Mouse (Mus musculus): ENCODE data around the gene Ssbp3. TPM values are rescaled to one million over a fixed set of nuclear protein-coding genes. Genes with fewer than 3 reads are reported as not detected.

The Ssbp3 gene
- polyA plus RNA-seq, 1 experiment from 2014 or later, result 31.5 TPM

DNA sequence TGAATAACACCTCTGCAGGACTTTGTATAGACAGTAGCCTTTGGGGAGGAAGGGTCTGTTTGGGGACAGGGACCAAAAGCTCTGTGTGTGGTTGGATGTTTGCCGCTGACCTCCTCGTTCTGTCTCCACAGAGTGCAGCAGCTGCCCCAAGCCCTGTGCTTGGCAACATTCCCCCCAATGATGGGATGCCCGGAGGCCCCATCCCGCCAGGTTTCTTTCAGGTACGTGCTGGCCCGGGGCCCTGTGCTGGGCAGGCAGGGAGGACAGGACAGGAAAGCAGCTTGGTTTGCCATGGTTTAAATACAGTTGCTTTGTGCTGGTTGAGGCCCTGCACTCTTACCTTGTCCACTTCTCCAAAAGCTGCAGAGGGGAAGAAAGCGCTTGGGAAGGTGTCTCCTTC, 99.0 kb downstream of the Ssbp3 start:
- 88% methylated on average over 7 of the region's 7 CpGs for WGBS (ENCODE audit: insufficient replicate concordance)
- no peak for ATAC-seq (ENCODE audit: low read depth)
- Histone ChIP-seq H3K27me3 (ENCODE audit: control insufficient read depth, insufficient read depth, low read depth, low read length) (no peaks in the 10 kb centered on the region), H3K27ac (ENCODE audit: low read length) (no peak overlapping the region), H3K36me3 (ENCODE audit: control insufficient read depth, insufficient read depth) (peaks cover 2% of the 10 kb centered on the region; the same call in 1 of the 2 replicates), H3K4me1 (ENCODE audit: control insufficient read depth, low read depth, low read length) (peaks cover 50% of the 10 kb centered on the region), H3K4me2 (ENCODE audit: low read depth, low read length) (no peak overlapping the region), H3K9ac (ENCODE audit: low read depth, low read length) (no peak overlapping the region), H3K9me3 (replicated peaks; ENCODE audit: control insufficient read depth, low read length) (no peaks in the 10 kb centered on the region), H3K4me3 (ENCODE audit: low read depth, low read length) (no peak overlapping the region)

DNA sequence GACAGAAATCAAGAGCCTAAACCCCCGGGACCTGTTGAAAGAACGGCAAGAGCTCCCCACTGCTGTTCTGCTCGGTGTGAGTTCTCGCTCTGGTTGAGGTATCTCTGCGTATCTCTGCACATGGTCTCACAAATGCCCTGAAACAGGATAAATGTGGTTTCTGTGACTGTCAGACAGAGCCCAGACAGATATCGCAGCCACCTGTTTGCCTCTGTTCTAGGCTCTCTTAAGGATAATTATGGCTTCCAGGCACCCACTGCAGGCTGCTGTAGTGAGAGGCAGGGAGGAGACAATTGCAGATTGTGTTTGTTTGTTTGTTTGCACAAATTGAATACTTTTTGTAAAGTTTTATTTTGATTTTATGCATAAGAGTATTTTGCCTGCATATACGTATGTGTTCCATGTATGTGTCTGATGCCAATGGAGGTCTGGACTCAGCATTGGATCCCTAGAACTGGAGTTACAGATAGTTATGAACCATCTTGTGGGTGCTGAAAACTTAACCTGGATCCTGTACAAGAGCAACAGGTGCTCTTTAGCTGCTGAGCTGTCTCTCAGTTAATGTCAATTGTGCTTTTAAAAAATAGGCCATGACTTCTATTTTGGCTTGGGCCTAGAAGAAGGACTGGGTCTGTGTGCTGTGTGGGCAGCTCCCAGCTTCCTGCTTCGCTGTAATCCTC, 101.0 kb downstream of the Ssbp3 start:
- Histone ChIP-seq H3K4me3 (ENCODE audit: low read depth, low read length) (no peak overlapping the region), H3K4me1 (ENCODE audit: control insufficient read depth, low read depth, low read length) (peaks cover 34% of the 10 kb centered on the region), H3K4me2 (ENCODE audit: low read depth, low read length) (no peak overlapping the region), H3K36me3 (ENCODE audit: control insufficient read depth, insufficient read depth) (peaks cover 2% of the 10 kb centered on the region; the same call in 1 of the 2 replicates), H3K27me3 (ENCODE audit: control insufficient read depth, insufficient read depth, low read depth, low read length) (no peaks in the 10 kb centered on the region), H3K9me3 (replicated peaks; ENCODE audit: control insufficient read depth, low read length) (no peaks in the 10 kb centered on the region), H3K27ac (ENCODE audit: low read length) (no peak overlapping the region), H3K9ac (ENCODE audit: low read depth, low read length) (no peak overlapping the region)
- 61% methylated on average over 8 of the region's 8 CpGs for WGBS (ENCODE audit: insufficient replicate concordance)
- ATAC-seq (ENCODE audit: low read depth), result no peak

DNA sequence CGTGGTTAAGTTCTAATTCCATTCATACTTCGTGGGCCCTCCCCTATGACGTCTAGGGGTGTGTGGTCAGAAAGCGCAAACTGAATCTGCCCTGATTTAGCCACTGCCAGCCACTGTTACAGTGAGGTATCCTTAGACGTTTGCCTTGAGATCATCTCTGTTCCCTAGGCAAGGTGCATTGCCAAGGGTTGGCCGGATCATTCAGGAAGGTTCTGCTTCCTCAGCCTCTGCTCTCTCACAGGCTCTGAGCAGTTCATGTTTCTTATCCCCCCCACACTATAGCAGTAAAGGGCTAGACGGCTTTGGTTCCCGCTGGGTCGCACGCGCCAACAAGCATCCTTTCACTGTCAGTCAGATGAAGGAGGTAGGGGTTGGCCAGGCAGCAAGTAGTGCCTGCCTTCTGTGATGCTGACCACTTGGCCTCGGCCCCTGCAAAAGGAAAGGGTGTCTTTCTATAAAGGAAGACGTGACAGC, 101.5 kb downstream of the Ssbp3 start:
- no peaks in the 10 kb centered on the region for H3K9me3 ChIP-seq (replicated peaks; ENCODE audit: control insufficient read depth, low read length)
- no peak overlapping the region for H3K27ac ChIP-seq (ENCODE audit: low read length)
- no peak overlapping the region for H3K4me2 ChIP-seq (ENCODE audit: low read depth, low read length)
- ATAC-seq (ENCODE audit: low read depth), result no peak
- no peak overlapping the region for H3K9ac ChIP-seq (ENCODE audit: low read depth, low read length)
- H3K36me3 ChIP-seq (ENCODE audit: control insufficient read depth, insufficient read depth), result peaks cover 2% of the 10 kb centered on the region; the same call in 1 of the 2 replicates
- no peaks in the 10 kb centered on the region for H3K27me3 ChIP-seq (ENCODE audit: control insufficient read depth, insufficient read depth, low read depth, low read length)
- WGBS (ENCODE audit: insufficient replicate concordance), result 74% methylated on average over 13 of the region's 13 CpGs
- no peak overlapping the region for H3K4me3 ChIP-seq (ENCODE audit: low read depth, low read length)
- H3K4me1 ChIP-seq (ENCODE audit: control insufficient read depth, low read depth, low read length), result peaks cover 28% of the 10 kb centered on the region

DNA sequence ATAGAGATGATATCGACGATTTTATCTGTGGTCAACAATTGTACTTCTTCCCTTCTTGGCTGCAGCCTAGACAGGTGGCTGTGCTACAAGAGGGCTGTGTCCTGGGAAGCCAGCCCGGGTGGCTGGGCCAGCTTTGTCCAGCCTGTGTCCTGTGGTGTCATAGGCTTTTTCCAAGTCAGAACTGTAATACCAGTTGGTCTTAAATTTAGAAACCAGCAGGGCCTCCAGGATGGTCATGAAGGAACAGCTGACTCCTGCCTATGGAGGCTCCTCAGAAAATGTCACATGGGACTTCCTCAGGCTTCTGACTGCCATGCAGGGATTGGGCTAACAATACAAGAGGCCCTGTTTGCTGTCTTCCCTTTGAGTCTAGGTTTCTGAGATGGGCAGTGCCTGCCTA, 102.1 kb downstream of the Ssbp3 start:
- H3K9ac ChIP-seq (ENCODE audit: low read depth, low read length), result no peak overlapping the region
- no peak overlapping the region for H3K4me2 ChIP-seq (ENCODE audit: low read depth, low read length)
- no peaks in the 10 kb centered on the region for H3K27me3 ChIP-seq (ENCODE audit: control insufficient read depth, insufficient read depth, low read depth, low read length)
- 79% methylated on average over 3 of the region's 3 CpGs for WGBS (ENCODE audit: insufficient replicate concordance)
- no peak for ATAC-seq (ENCODE audit: low read depth)
- peaks cover 23% of the 10 kb centered on the region for H3K4me1 ChIP-seq (ENCODE audit: control insufficient read depth, low read depth, low read length)
- H3K4me3 ChIP-seq (ENCODE audit: low read depth, low read length), result no peak overlapping the region
- H3K9me3 ChIP-seq (replicated peaks; ENCODE audit: control insufficient read depth, low read length), result no peaks in the 10 kb centered on the region
- H3K36me3 ChIP-seq (ENCODE audit: control insufficient read depth, insufficient read depth), result peaks cover 2% of the 10 kb centered on the region; the same call in 1 of the 2 replicates
- no peak overlapping the region for H3K27ac ChIP-seq (ENCODE audit: low read length)

DNA sequence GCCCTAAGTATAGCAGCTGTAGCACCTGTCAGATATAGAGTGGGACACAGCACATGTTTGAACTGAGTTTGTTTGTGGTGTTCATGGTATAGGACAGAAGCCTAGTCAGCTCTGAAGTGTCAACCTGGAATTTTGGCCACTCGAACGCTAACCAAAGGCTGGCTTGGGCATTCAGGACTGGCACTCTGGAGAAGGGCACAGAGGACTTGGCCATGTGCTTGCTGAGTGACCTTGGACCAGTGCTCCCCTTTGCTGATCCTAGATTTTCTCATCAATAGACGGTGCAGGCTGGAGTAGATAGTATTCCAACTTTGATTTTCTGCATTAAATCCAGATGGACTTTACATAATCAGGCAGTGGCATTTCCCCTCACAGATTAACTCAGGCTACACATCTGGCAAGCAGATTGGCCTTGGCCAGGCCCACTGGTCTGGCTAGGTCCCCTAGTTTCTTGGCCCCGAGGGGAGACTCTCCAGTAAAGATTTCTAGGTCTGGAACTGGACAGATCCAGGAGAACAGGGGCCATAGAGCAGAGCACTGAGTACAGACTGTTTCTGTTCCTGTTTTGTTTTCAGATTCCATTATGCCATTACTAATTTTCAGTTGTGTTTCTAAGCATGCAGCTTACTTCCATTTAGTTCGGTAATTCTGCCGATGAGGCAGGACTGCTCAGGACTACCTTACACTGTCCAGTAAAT, 102.8 kb downstream of the Ssbp3 start:
- no peak overlapping the region for H3K4me2 ChIP-seq (ENCODE audit: low read depth, low read length)
- H3K9me3 ChIP-seq (replicated peaks; ENCODE audit: control insufficient read depth, low read length), result no peaks in the 10 kb centered on the region
- no peak overlapping the region for H3K9ac ChIP-seq (ENCODE audit: low read depth, low read length)
- 79% methylated on average over 6 of the region's 6 CpGs for WGBS (ENCODE audit: insufficient replicate concordance)
- peaks cover 16% of the 10 kb centered on the region for H3K4me1 ChIP-seq (ENCODE audit: control insufficient read depth, low read depth, low read length)
- no peak overlapping the region for H3K4me3 ChIP-seq (ENCODE audit: low read depth, low read length)
- no peak overlapping the region for H3K27ac ChIP-seq (ENCODE audit: low read length)
- ATAC-seq (ENCODE audit: low read depth), result no peak
- H3K27me3 ChIP-seq (ENCODE audit: control insufficient read depth, insufficient read depth, low read depth, low read length), result no peaks in the 10 kb centered on the region
- H3K36me3 ChIP-seq (ENCODE audit: control insufficient read depth, insufficient read depth), result peaks cover 2% of the 10 kb centered on the region; the same call in 1 of the 2 replicates

DNA sequence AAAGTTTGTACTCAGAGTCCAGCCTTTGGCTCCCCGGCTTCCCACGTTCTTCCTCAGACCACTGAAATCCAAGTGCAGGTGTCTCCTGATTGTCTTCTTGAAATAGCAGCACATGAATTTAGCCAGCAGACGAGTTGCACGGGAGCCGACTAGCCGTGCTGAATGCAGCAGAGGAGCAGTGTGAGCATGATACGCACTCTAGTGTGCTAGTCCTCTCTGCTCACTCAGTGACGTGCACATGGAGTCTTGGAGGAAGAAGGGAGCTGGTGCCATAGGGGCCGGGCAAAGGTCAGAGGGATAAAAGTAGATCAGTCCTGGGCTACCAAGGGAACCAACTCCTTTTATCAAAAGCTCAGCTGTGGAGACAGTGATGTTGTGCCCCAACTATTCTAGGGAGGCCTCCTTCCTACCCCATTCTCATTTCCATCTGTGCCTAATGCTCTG, 103.3 kb downstream of the Ssbp3 start:
- no peak for ATAC-seq (ENCODE audit: low read depth)
- no peak overlapping the region for H3K4me2 ChIP-seq (ENCODE audit: low read depth, low read length)
- peaks cover 10% of the 10 kb centered on the region for H3K4me1 ChIP-seq (ENCODE audit: control insufficient read depth, low read depth, low read length)
- WGBS (ENCODE audit: insufficient replicate concordance), result 79% methylated on average over 9 of the region's 9 CpGs
- no peak overlapping the region for H3K4me3 ChIP-seq (ENCODE audit: low read depth, low read length)
- no peak overlapping the region for H3K9ac ChIP-seq (ENCODE audit: low read depth, low read length)
- peaks cover 2% of the 10 kb centered on the region; the same call in 1 of the 2 replicates for H3K36me3 ChIP-seq (ENCODE audit: control insufficient read depth, insufficient read depth)
- H3K27ac ChIP-seq (ENCODE audit: low read length), result no peak overlapping the region
- H3K27me3 ChIP-seq (ENCODE audit: control insufficient read depth, insufficient read depth, low read depth, low read length), result no peaks in the 10 kb centered on the region
- no peaks in the 10 kb centered on the region for H3K9me3 ChIP-seq (replicated peaks; ENCODE audit: control insufficient read depth, low read length)

DNA sequence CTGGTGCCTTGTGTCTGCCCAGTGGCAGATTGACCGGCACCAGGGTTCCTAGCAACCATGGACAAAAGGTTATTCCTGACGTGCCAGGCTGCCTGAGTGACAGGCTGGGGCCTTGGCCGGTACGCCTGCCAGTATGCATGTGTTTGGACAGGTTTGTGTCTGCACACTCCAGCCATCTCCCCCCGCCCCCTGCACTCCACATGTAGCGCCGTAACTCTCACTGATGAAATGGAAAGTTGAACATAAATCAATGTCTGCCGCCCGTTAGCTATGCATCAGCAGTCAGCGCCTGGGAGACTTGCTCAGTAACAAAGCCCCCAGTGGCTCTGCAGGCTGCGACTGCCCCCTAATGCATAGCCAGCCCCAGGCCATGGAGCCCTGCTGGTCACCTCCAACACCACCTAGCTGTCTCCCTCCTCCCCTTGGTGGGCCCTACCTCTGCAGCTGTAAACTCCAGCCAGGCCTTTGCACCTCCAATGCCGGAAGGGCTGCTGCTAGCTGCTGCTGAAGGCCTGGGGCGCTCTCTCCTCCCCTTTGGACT, 105.5 kb downstream of the Ssbp3 start:
- H3K27ac ChIP-seq (ENCODE audit: low read length), result no peak overlapping the region
- no peak overlapping the region for H3K9ac ChIP-seq (ENCODE audit: low read depth, low read length)
- 86% methylated on average over 13 of the region's 13 CpGs for WGBS (ENCODE audit: insufficient replicate concordance)
- no peak overlapping the region for H3K4me3 ChIP-seq (ENCODE audit: low read depth, low read length)
- ATAC-seq (ENCODE audit: low read depth), result no peak; the same call in 1 of the 2 replicates
- peaks cover 13% of the 10 kb centered on the region for H3K4me1 ChIP-seq (ENCODE audit: control insufficient read depth, low read depth, low read length)
- no peaks in the 10 kb centered on the region for H3K36me3 ChIP-seq (ENCODE audit: control insufficient read depth, insufficient read depth)
- H3K4me2 ChIP-seq (ENCODE audit: low read depth, low read length), result no peak overlapping the region
- no peaks in the 10 kb centered on the region for H3K9me3 ChIP-seq (replicated peaks; ENCODE audit: control insufficient read depth, low read length)
- H3K27me3 ChIP-seq (ENCODE audit: control insufficient read depth, insufficient read depth, low read depth, low read length), result no peaks in the 10 kb centered on the region

DNA sequence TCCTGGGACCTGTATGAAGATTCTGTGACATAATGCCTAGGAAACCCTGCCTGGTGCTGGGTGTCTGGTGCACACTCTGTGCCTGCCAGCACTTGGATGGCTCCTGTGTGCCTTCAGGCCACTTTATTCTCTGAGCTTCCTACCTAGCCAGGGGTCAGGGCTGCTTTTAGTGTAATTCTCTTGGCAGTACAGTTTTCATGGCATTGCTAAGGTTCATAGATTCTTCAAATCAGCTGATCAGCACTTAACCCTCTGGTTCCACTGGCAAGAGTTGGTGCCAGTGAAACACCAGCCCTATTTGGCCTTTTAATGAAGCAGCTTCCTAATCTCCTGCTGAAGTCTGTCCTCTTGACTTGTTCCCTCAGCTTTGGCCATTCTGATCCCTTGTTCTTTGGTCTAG, 106.8 kb downstream of the Ssbp3 start:
- no peaks in the 10 kb centered on the region for H3K9me3 ChIP-seq (replicated peaks; ENCODE audit: control insufficient read depth, low read length)
- no peak overlapping the region for H3K9ac ChIP-seq (ENCODE audit: low read depth, low read length)
- no peak for ATAC-seq (ENCODE audit: low read depth)
- no peaks in the 10 kb centered on the region for H3K27me3 ChIP-seq (ENCODE audit: control insufficient read depth, insufficient read depth, low read depth, low read length)
- no peak overlapping the region for H3K4me2 ChIP-seq (ENCODE audit: low read depth, low read length)
- peaks cover 13% of the 10 kb centered on the region for H3K4me1 ChIP-seq (ENCODE audit: control insufficient read depth, low read depth, low read length)
- no peak overlapping the region for H3K27ac ChIP-seq (ENCODE audit: low read length)
- H3K4me3 ChIP-seq (ENCODE audit: low read depth, low read length), result no peak overlapping the region
- H3K36me3 ChIP-seq (ENCODE audit: control insufficient read depth, insufficient read depth), result no peaks in the 10 kb centered on the region

DNA sequence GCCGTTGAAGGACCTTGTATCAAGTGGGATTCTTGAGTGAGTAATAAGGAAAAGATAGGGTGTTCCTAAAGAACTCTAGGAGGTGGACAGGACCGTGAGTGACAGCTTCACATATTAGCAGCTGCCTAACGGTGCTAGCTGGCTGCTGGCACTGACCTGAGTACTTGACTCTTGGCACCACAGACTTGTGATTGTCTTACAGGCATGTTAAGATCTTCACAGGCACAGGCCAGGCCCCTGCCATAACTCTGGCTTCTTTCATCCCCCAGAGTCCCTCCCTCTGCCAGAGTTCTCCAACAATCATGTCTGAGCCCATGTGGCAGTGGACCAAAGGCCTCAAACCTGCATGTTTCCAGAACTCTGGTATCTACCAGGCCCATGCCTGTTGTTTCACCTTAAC, 108.0 kb downstream of the Ssbp3 start:
- Histone ChIP-seq H3K4me3 (ENCODE audit: low read depth, low read length) (no peak overlapping the region), H3K27me3 (ENCODE audit: control insufficient read depth, insufficient read depth, low read depth, low read length) (no peaks in the 10 kb centered on the region), H3K36me3 (ENCODE audit: control insufficient read depth, insufficient read depth) (no peaks in the 10 kb centered on the region), H3K4me2 (ENCODE audit: low read depth, low read length) (no peak overlapping the region), H3K27ac (ENCODE audit: low read length) (no peak overlapping the region), H3K4me1 (ENCODE audit: control insufficient read depth, low read depth, low read length) (peaks cover 13% of the 10 kb centered on the region), H3K9ac (ENCODE audit: low read depth, low read length) (no peak overlapping the region), H3K9me3 (replicated peaks; ENCODE audit: control insufficient read depth, low read length) (no peaks in the 10 kb centered on the region)
- 74% methylated on average over 3 of the region's 3 CpGs for WGBS (ENCODE audit: insufficient replicate concordance)
- ATAC-seq (ENCODE audit: low read depth), result no peak

Data from liver, embryonic 16.5 days (tissue).